In genomic region chr14:25577431-25577830, GRCm38 (mm10) we compare ENCODE assay signal across 8 mouse cellular contexts.
DNase-seq lines count a peak whose midpoint lies in the region; ATAC-seq and TF ChIP-seq lines count a peak whose summit lies in the region.

No protein-coding gene starts in this region.

- H3K4me2 ChIP-seq in heart, postnatal 0 days (ENCODE audit: low read depth, low read length): no peak overlapping the region

- ATAC-seq in heart, postnatal 0 days (ENCODE audit: insufficient read depth, low read depth): peak; percentile 40; the same call in 1 of the 2 replicates
- peak; percentile 83 for ATAC-seq in megakaryocyte progenitor cell, adult 5-6 weeks (replicated peaks; ENCODE audit: poor library complexity)

- 0 out of 2 replicates have a peak, but pooled peaks have one; percentile 41 for TF ChIP-seq EP300 in heart, postnatal 0 days (IDR thresholded peaks at IDR 0.05; ENCODE audit: low read depth)

- H3K9me3 ChIP-seq in embryonic facial prominence, embryonic 10.5 days: no peaks in the 10 kb centered on the region
- no peaks in the 10 kb centered on the region for H3K9me3 ChIP-seq in heart, postnatal 0 days (replicated peaks; ENCODE audit: control insufficient read depth, low read length)

- peak; percentile 25 to 38 for DNase-seq in kidney, postnatal 36 days
- DNase-seq in kidney, adult 8-10 months: no peak
- no peak for DNase-seq in embryonic facial prominence, embryonic 10.5 days (ENCODE audit: low spot score)
- DNase-seq in heart, postnatal 0 days (ENCODE audit: low spot score): no peak
- DNase-seq in adrenal gland, adult 2 months: no peak
- DNase-seq in cerebellum, postnatal 14 days: no peak
- no peak for DNase-seq in layer of hippocampus, adult 18-20 months (ENCODE audit: low spot score in 2 of 2)

- H3K36me3 ChIP-seq in embryonic facial prominence, embryonic 10.5 days (replicated peaks): peaks cover 100% of the 10 kb centered on the region
- H3K36me3 ChIP-seq in heart, postnatal 0 days (replicated peaks; ENCODE audit: control insufficient read depth, insufficient read depth, low read length): peaks cover 72% of the 10 kb centered on the region

- no peak overlapping the region for H3K9ac ChIP-seq in heart, postnatal 0 days (replicated peaks; ENCODE audit: low read depth, low read length)

- H3K4me1 ChIP-seq in embryonic facial prominence, embryonic 10.5 days: peaks cover 50% of the 10 kb centered on the region
- H3K4me1 ChIP-seq in heart, postnatal 0 days (ENCODE audit: control insufficient read depth, insufficient read depth): peaks cover 11% of the 10 kb centered on the region

- TF ChIP-seq CTCF in heart, postnatal 0 days (IDR thresholded peaks at IDR 0.05; ENCODE audit: low read depth): no peak

- 54% methylated on average over 3 of the region's 3 CpGs for WGBS in embryonic facial prominence, embryonic 10.5 days
- WGBS in heart, postnatal 0 days: 37% methylated on average over 3 of the region's 3 CpGs

- H3K27me3 ChIP-seq in embryonic facial prominence, embryonic 10.5 days (replicated peaks; ENCODE audit: low read depth, poor library complexity, severe bottlenecking): no peaks in the 10 kb centered on the region
- H3K27me3 ChIP-seq in heart, postnatal 0 days (ENCODE audit: control insufficient read depth, insufficient read depth, low read length): no peaks in the 10 kb centered on the region

- no peak overlapping the region for H3K4me3 ChIP-seq in embryonic facial prominence, embryonic 10.5 days
- no peak overlapping the region for H3K4me3 ChIP-seq in heart, postnatal 0 days (ENCODE audit: low read depth, low read length)

- peak overlapping the region; percentile 7 for H3K27ac ChIP-seq in embryonic facial prominence, embryonic 10.5 days (replicated peaks)
- H3K27ac ChIP-seq in heart, postnatal 0 days (ENCODE audit: low read depth): peak overlapping the region; percentile 23; the same call in 1 of the 2 replicates

Comparison
In these comparisons a context has a peak if more than half of its experiments do, and no peak if none do; other contexts are left out.
1. DNase-seq: peak in kidney, postnatal 36 days (2 of 2); none in kidney, adult 8-10 months (0 of 2), embryonic facial prominence, embryonic 10.5 days (single experiment), heart, postnatal 0 days (single experiment), adrenal gland, adult 2 months (single experiment), cerebellum, postnatal 14 days (0 of 2) and layer of hippocampus, adult 18-20 months (0 of 2).